Mouse (Mus musculus): ENCODE measurements around the gene Ugt3a2. TPM values are rescaled to one million over a fixed set of nuclear protein-coding genes. Genes with fewer than 3 reads are reported as not detected.

Gene Ugt3a2
- polyA plus RNA-seq (2015; fragmentation: Nextera tagmentation; extraction: Ambion mirVana), result not detected in 2 replicates

DNA sequence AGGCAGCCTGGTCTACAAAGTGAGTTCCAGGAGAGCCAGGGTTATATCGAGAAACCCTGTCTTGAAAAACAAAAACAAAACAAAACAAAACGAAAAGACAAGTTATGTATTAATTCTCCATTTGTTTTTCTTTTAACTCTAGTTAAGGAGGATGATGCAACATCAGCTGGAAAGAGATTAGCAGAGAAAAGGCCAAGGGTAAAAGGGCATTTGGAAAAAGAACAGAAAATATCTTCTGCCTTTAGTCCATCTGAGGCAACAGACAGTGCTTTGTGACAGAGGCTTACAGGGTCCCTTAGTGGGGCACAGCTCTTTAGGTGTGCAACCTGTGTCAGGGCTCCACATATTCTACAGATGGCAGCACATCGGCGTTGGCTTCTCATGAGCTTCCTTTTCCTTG lies at the start of gene Ugt3a2:
Gene Ugt3a2, plus strand, starts transcription at position 210 of the 400 bp plus-strand sequence.
- H3K36me3 ChIP-seq (ENCODE audit: control insufficient read depth, insufficient read depth), result no peaks in the 10 kb centered on the region
- no peak within 1 kb of the TSS for H3K4me3 ChIP-seq (ENCODE audit: low read length)
- no peaks in the 10 kb centered on the region for H3K4me1 ChIP-seq (ENCODE audit: control insufficient read depth, insufficient read depth, low read length)
- ATAC-seq (replicated peaks; ENCODE audit: extremely low read depth, insufficient read depth, low FRiP score), result no peak
- 81% methylated on average over 4 of the region's 4 CpGs for WGBS
- no peak within 1 kb of the TSS for H3K9ac ChIP-seq (ENCODE audit: low read length)
- H3K27me3 ChIP-seq (ENCODE audit: control insufficient read depth, insufficient read depth, low read length), result no peaks in the 10 kb centered on the region
- H3K27ac ChIP-seq (ENCODE audit: low read length), result no peak within 1 kb of the TSS
- H3K9me3 ChIP-seq (replicated peaks; ENCODE audit: control insufficient read depth, low read length), result no peaks in the 10 kb centered on the region
- H3K4me2 ChIP-seq (ENCODE audit: low read depth, low read length), result no peak within 1 kb of the TSS

- WGBS, result 70% methylated on average over 2 of the region's 2 CpGs
- no peaks in the 10 kb centered on the region for H3K9me3 ChIP-seq (replicated peaks; ENCODE audit: control insufficient read depth, low read length)
- no peaks in the 10 kb centered on the region for H3K4me1 ChIP-seq (ENCODE audit: control insufficient read depth, insufficient read depth, low read length)
- no peak overlapping the region for H3K9ac ChIP-seq (ENCODE audit: low read length)
- no peak overlapping the region for H3K4me2 ChIP-seq (ENCODE audit: low read depth, low read length)
- ATAC-seq (replicated peaks; ENCODE audit: extremely low read depth, insufficient read depth, low FRiP score), result no peak
- H3K27ac ChIP-seq (ENCODE audit: low read length), result no peak overlapping the region
- H3K36me3 ChIP-seq (ENCODE audit: control insufficient read depth, insufficient read depth), result no peaks in the 10 kb centered on the region
- H3K27me3 ChIP-seq (ENCODE audit: control insufficient read depth, insufficient read depth, low read length), result no peaks in the 10 kb centered on the region
- H3K4me3 ChIP-seq (ENCODE audit: low read length), result no peak overlapping the region
These were observed 45.7 kb upstream of the Ugt3a2 start for GRCm38 (mm10) chr15:9289660-9290059.

DNA sequence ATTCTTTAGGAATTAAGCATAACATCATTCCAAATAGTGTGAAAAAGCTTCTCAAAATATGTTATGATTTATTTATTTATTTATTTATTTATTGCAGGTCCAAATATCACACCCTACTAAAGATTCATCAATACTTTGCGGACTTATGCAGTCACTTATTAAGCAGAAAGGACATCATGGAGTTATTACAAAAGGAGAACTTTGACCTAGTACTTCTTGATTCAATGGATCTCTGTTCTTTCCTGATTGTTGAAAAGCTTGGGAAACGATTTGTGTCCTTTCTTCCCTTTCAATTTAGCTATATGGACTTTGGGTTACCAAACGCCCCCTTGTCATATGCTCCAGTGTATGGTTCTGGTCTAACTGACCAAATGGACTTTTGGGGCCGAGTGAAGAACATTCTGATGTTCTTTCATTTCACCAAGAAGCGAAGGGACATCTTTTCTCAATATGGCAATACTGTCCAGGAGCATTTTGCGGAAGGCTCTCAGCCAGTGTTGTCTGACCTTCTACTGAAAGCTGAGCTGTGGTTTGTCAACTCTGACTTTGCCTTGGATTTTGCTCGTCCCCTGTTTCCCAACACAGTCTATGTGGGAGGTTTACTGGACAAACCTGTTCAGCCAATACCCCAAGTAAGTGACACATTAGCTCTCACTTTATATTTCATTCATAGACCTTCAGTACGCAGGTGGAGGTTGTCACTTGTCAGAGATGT lies 29.2 kb upstream of the Ugt3a2 start:
- ATAC-seq (replicated peaks; ENCODE audit: extremely low read depth, insufficient read depth, low FRiP score), result no peak
- no peak overlapping the region for H3K4me2 ChIP-seq (ENCODE audit: low read depth, low read length)

GRCm38 (mm10) chr15:9334596-9334995 lies 754 bp upstream of the Ugt3a2 start:
- WGBS, result 72% methylated on average over 2 of the region's 2 CpGs
- Histone ChIP-seq H3K4me3 (ENCODE audit: low read length) (no peak overlapping the region), H3K4me2 (ENCODE audit: low read depth, low read length) (no peak overlapping the region), H3K27ac (ENCODE audit: low read length) (no peak overlapping the region), H3K9me3 (replicated peaks; ENCODE audit: control insufficient read depth, low read length) (no peaks in the 10 kb centered on the region), H3K4me1 (ENCODE audit: control insufficient read depth, insufficient read depth, low read length) (no peaks in the 10 kb centered on the region), H3K9ac (ENCODE audit: low read length) (no peak overlapping the region), H3K27me3 (ENCODE audit: control insufficient read depth, insufficient read depth, low read length) (no peaks in the 10 kb centered on the region), H3K36me3 (ENCODE audit: control insufficient read depth, insufficient read depth) (no peaks in the 10 kb centered on the region)
- ATAC-seq (replicated peaks; ENCODE audit: extremely low read depth, insufficient read depth, low FRiP score), result no peak

More for the DNA sequence above, 29.2 kb upstream of the Ugt3a2 start:
- no peaks in the 10 kb centered on the region for H3K4me1 ChIP-seq (ENCODE audit: control insufficient read depth, insufficient read depth, low read length)
- 69% methylated on average over 8 of the region's 8 CpGs for WGBS
- H3K9ac ChIP-seq (ENCODE audit: low read length), result no peak overlapping the region
- H3K9me3 ChIP-seq (replicated peaks; ENCODE audit: control insufficient read depth, low read length), result no peaks in the 10 kb centered on the region
- no peak overlapping the region for H3K4me3 ChIP-seq (ENCODE audit: low read length)
- H3K27me3 ChIP-seq (ENCODE audit: control insufficient read depth, insufficient read depth, low read length), result no peaks in the 10 kb centered on the region
- H3K36me3 ChIP-seq (ENCODE audit: control insufficient read depth, insufficient read depth), result no peaks in the 10 kb centered on the region
- H3K27ac ChIP-seq (ENCODE audit: low read length), result no peak overlapping the region

DNA sequence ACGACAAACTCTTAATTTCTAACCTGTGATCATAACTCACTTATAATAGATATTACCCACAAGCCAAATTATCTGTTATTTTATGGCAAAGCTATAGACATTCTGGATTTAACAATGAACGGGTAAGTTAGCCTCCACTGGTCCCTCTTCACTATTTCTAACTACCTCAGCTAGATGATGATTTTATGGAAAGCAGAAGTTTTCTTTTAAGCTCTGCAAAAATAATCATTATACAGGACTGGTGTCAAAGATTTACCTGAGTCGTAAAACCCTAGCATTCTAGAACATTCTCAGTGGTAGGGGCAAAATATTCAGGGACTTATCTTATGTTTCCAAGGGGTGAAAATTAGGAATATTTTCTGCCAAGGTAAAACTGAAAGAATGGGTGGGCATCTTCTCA lies 1.3 kb downstream of the Ugt3a2 start:
- H3K4me3 ChIP-seq (ENCODE audit: low read length), result no peak overlapping the region
- no peak overlapping the region for H3K9ac ChIP-seq (ENCODE audit: low read length)
- no peak overlapping the region for H3K27ac ChIP-seq (ENCODE audit: low read length)
- H3K4me2 ChIP-seq (ENCODE audit: low read depth, low read length), result no peak overlapping the region
- no peak for ATAC-seq (replicated peaks; ENCODE audit: extremely low read depth, insufficient read depth, low FRiP score)
- WGBS, result 71% methylated on average over 3 of the region's 3 CpGs
- no peaks in the 10 kb centered on the region for H3K9me3 ChIP-seq (replicated peaks; ENCODE audit: control insufficient read depth, low read length)
- no peaks in the 10 kb centered on the region for H3K27me3 ChIP-seq (ENCODE audit: control insufficient read depth, insufficient read depth, low read length)
- H3K4me1 ChIP-seq (ENCODE audit: control insufficient read depth, insufficient read depth, low read length), result no peaks in the 10 kb centered on the region
- no peaks in the 10 kb centered on the region for H3K36me3 ChIP-seq (ENCODE audit: control insufficient read depth, insufficient read depth)

DNA sequence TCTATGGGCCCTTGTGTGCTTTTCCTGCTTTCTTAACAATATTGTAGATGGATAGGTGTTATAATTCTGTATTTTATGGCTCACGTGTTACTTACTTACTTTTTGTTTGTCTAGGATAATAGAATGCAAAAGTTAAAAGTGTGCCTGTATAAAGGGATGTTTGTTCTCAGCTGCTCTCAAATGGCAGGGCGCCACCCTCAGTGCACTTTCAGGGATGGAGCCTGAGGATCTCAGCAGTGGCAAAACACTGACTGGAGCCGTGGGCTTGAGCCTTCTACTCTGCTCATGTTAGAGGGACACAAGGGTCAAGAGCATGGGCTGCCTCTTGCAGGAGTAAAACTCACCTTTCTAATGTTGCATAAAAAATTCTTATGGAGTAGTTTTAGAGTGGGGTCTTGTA lies 1.7 kb downstream of the Ugt3a2 start:
- H3K4me3 ChIP-seq (ENCODE audit: low read length), result no peak overlapping the region
- ATAC-seq (replicated peaks; ENCODE audit: extremely low read depth, insufficient read depth, low FRiP score), result no peak
- WGBS, result 60% methylated on average over 3 of the region's 3 CpGs

GRCm38 (mm10) chr15:9348739-9349138 lies 13.4 kb downstream of the Ugt3a2 start:
- H3K4me2 ChIP-seq (ENCODE audit: low read depth, low read length), result no peak overlapping the region
- no peaks in the 10 kb centered on the region for H3K36me3 ChIP-seq (ENCODE audit: control insufficient read depth, insufficient read depth)
- H3K27ac ChIP-seq (ENCODE audit: low read length), result no peak overlapping the region
- no peaks in the 10 kb centered on the region for H3K4me1 ChIP-seq (ENCODE audit: control insufficient read depth, insufficient read depth, low read length)
- no peak overlapping the region for H3K9ac ChIP-seq (ENCODE audit: low read length)
- no peak for ATAC-seq (replicated peaks; ENCODE audit: extremely low read depth, insufficient read depth, low FRiP score)
- H3K4me3 ChIP-seq (ENCODE audit: low read length), result no peak overlapping the region
- no peaks in the 10 kb centered on the region for H3K9me3 ChIP-seq (replicated peaks; ENCODE audit: control insufficient read depth, low read length)
- no peaks in the 10 kb centered on the region for H3K27me3 ChIP-seq (ENCODE audit: control insufficient read depth, insufficient read depth, low read length)
- WGBS, result 35% methylated on average over 3 of the region's 3 CpGs

More for the DNA sequence above, 1.7 kb downstream of the Ugt3a2 start:
- H3K4me2 ChIP-seq (ENCODE audit: low read depth, low read length), result no peak overlapping the region
- no peaks in the 10 kb centered on the region for H3K36me3 ChIP-seq (ENCODE audit: control insufficient read depth, insufficient read depth)
- no peaks in the 10 kb centered on the region for H3K27me3 ChIP-seq (ENCODE audit: control insufficient read depth, insufficient read depth, low read length)
- H3K4me1 ChIP-seq (ENCODE audit: control insufficient read depth, insufficient read depth, low read length), result no peaks in the 10 kb centered on the region
- no peak overlapping the region for H3K9ac ChIP-seq (ENCODE audit: low read length)
- H3K27ac ChIP-seq (ENCODE audit: low read length), result no peak overlapping the region
- no peaks in the 10 kb centered on the region for H3K9me3 ChIP-seq (replicated peaks; ENCODE audit: control insufficient read depth, low read length)

GRCm38 (mm10) chr15:9362801-9363200 lies 27.5 kb downstream of the Ugt3a2 start:
- Histone ChIP-seq H3K4me1 (ENCODE audit: control insufficient read depth, insufficient read depth, low read length) (no peaks in the 10 kb centered on the region), H3K4me3 (ENCODE audit: low read length) (no peak overlapping the region), H3K27me3 (ENCODE audit: control insufficient read depth, insufficient read depth, low read length) (no peaks in the 10 kb centered on the region), H3K9me3 (replicated peaks; ENCODE audit: control insufficient read depth, low read length) (no peaks in the 10 kb centered on the region), H3K36me3 (ENCODE audit: control insufficient read depth, insufficient read depth) (no peaks in the 10 kb centered on the region), H3K4me2 (ENCODE audit: low read depth, low read length) (no peak overlapping the region), H3K27ac (ENCODE audit: low read length) (no peak overlapping the region), H3K9ac (ENCODE audit: low read length) (no peak overlapping the region)
- 54% methylated on average over 2 of the region's 2 CpGs for WGBS
- ATAC-seq (replicated peaks; ENCODE audit: extremely low read depth, insufficient read depth, low FRiP score), result no peak

- Histone ChIP-seq H3K27me3 (ENCODE audit: control insufficient read depth, insufficient read depth, low read length) (no peaks in the 10 kb centered on the region), H3K36me3 (ENCODE audit: control insufficient read depth, insufficient read depth) (no peaks in the 10 kb centered on the region), H3K4me3 (ENCODE audit: low read length) (no peak overlapping the region), H3K4me1 (ENCODE audit: control insufficient read depth, insufficient read depth, low read length) (no peaks in the 10 kb centered on the region), H3K9me3 (replicated peaks; ENCODE audit: control insufficient read depth, low read length) (no peaks in the 10 kb centered on the region), H3K4me2 (ENCODE audit: low read depth, low read length) (no peak overlapping the region), H3K27ac (ENCODE audit: low read length) (no peak overlapping the region), H3K9ac (ENCODE audit: low read length) (no peak overlapping the region)
- no peak for ATAC-seq (replicated peaks; ENCODE audit: extremely low read depth, insufficient read depth, low FRiP score)
- WGBS, result 84% methylated on average over 3 of the region's 3 CpGs
These were observed 33.4 kb downstream of the Ugt3a2 start for GRCm38 (mm10) chr15:9368774-9369173.

Measured in heart, embryonic 16.5 days (tissue).